Comparison of ENCODE assay signal across 21 mouse cellular contexts in the genomic region with DNA sequence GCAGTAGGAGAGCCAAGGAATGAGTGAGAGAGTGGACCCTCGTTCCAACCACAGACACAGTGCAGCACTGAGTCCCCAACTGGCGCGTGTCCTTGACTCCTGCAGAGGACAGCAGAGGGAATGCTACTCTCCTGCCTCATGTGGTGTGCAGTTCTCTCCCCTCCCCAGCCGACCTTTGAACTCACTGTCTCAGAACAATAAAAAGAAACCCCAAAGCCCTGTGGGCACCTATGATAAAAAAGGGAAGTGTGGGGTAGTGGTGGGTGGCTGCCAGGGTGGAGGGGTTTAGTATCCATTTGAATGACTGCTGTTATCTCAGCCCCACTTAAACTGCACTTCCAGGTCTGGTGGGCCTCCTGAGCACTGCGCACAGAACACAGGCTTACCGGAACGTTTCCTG. TPM values are rescaled to one million over a fixed set of nuclear protein-coding genes. Genes with fewer than 3 reads are reported as not detected.
A peak's percentile ranks its signal among the peaks of the same experiment; 100 is the strongest.
DNase-seq lines count a peak whose midpoint lies in the region; ATAC-seq lines count a peak whose summit lies in the region.
"Had no signal": no experiment of that assay in that cellular context is flagged by ENCODE, and none has a peak within 500 bp of the region (broad histone marks: within the 10 kb centered on the region; RNA-seq: fewer than 3 reads in every experiment).

No protein-coding gene starts in this region.

- H3K4me3 ChIP-seq in heart, embryonic 11.5 days (ENCODE audit: low read depth, low read length) = no peak overlapping the region
- H3K4me3 ChIP-seq: hindbrain, embryonic 12.5 days; layer of hippocampus, adult 2 months; left cerebral cortex, adult 2 months; limb, embryonic 13.5 days; neural tube, embryonic 12.5 days had no signal

- no peak overlapping the region; the same call in 1 of the 2 replicates for H3K4me2 ChIP-seq in heart, embryonic 11.5 days
- H3K4me2 ChIP-seq: hindbrain, embryonic 12.5 days; limb, embryonic 13.5 days; neural tube, embryonic 12.5 days had no signal

- no peak for DNase-seq in heart, adult 18-20 months
- DNase-seq in lung, postnatal 10 days = peak; percentile 6
- DNase-seq in lung, postnatal 36 days = no peak
- peak; percentile 53 for DNase-seq in yolk sac, embryonic 10.5 days (ENCODE audit: low spot score)
- no peak for DNase-seq in kidney, postnatal 14 days
- no peak for DNase-seq in right cerebral cortex, adult 18-20 months
- DNase-seq: adrenal gland, adult 8-10 months; cerebellum, adult 8-10 months; gastrocnemius, postnatal 10 days; kidney, adult 9 months; spleen, adult 18-20 months; thymus, postnatal 4 days had no signal

- no peaks in the 10 kb centered on the region for H3K36me3 ChIP-seq in heart, embryonic 11.5 days (ENCODE audit: control insufficient read depth, insufficient read depth, low read length)
- H3K36me3 ChIP-seq: hindbrain, embryonic 12.5 days; neural tube, embryonic 12.5 days had no signal

- WGBS in heart, embryonic 11.5 days (ENCODE audit: insufficient replicate concordance) = 45% methylated on average over 7 of the region's 7 CpGs

- H3K9ac ChIP-seq in heart, embryonic 11.5 days (ENCODE audit: low read depth, low read length) = no peak overlapping the region
- H3K9ac ChIP-seq: hindbrain, embryonic 12.5 days; limb, embryonic 13.5 days; neural tube, embryonic 12.5 days had no signal

- H3K9me3 ChIP-seq in heart, embryonic 11.5 days (replicated peaks; ENCODE audit: control insufficient read depth, low read length) = no peaks in the 10 kb centered on the region
- H3K9me3 ChIP-seq: hindbrain, embryonic 12.5 days; limb, embryonic 13.5 days; neural tube, embryonic 12.5 days had no signal

- ATAC-seq in heart, embryonic 11.5 days (replicated peaks; ENCODE audit: insufficient number of reproducible peaks, low FRiP score, low TSS enrichment) = no peak
- ATAC-seq in common myeloid progenitor, adult 5-6 weeks (replicated peaks; ENCODE audit: low read depth, poor library complexity, severe bottlenecking) = peak; percentile 22
- ATAC-seq: forebrain, embryonic 14.5 days had no signal

- no peaks in the 10 kb centered on the region for H3K27me3 ChIP-seq in heart, embryonic 11.5 days (ENCODE audit: control insufficient read depth, insufficient read depth, low read length)
- H3K27me3 ChIP-seq: hindbrain, embryonic 12.5 days; limb, embryonic 13.5 days; neural tube, embryonic 12.5 days had no signal

- peaks cover 47% of the 10 kb centered on the region for H3K4me1 ChIP-seq in heart, embryonic 11.5 days (ENCODE audit: control insufficient read depth, insufficient read depth, low read length)

- peak overlapping the region; percentile 46 for H3K27ac ChIP-seq in heart, embryonic 11.5 days (ENCODE audit: low read depth, low read length)
- H3K27ac ChIP-seq: hindbrain, embryonic 12.5 days; layer of hippocampus, adult 2 months; left cerebral cortex, adult 2 months; limb, embryonic 13.5 days; neural tube, embryonic 12.5 days had no signal

RNA-seq across cellular contexts. Expression of a gene that starts 4.4 kb away (rescaled TPM):
- polyA plus RNA-seq in heart, embryonic 11.5 days (2014; fragmentation: Nextera tagmentation; extraction: Ambion mirVana) = 8.9 and 10.5 TPM in 2 replicates
- total RNA-seq in heart, adult 18-20 months (2021) = 10 to 100 TPM; 15.5 to 16.2 TPM
- 10.3 and 17.7 TPM in 2 replicates for total RNA-seq in common myeloid progenitor, adult 5-6 weeks (2017)

RNA-seq across cellular contexts. Expression of a gene that starts 26.1 kb away (rescaled TPM):
- polyA plus RNA-seq in heart, embryonic 11.5 days (2014; fragmentation: Nextera tagmentation; extraction: Ambion mirVana) = 32.8 and 34.0 TPM in 2 replicates
- under 1 TPM; 0.25 to 0.69 TPM for total RNA-seq in heart, adult 18-20 months (2021)
- total RNA-seq in common myeloid progenitor, adult 5-6 weeks (2017) = 35.8 and 48.2 TPM in 2 replicates

RNA-seq across cellular contexts. Expression of a gene that starts 26.3 kb away (rescaled TPM):
- 102 and 113 TPM in 2 replicates for polyA plus RNA-seq in heart, embryonic 11.5 days (2014; fragmentation: Nextera tagmentation; extraction: Ambion mirVana)
- total RNA-seq in heart, adult 18-20 months (2021) = 10 to 100 TPM; 70.9 to 92.4 TPM
- 64.4 and 73.8 TPM in 2 replicates for total RNA-seq in common myeloid progenitor, adult 5-6 weeks (2017)

RNA-seq across cellular contexts. Expression of a gene that starts 31.2 kb away (rescaled TPM):
- 0.66 and 0.83 TPM in 2 replicates for polyA plus RNA-seq in heart, embryonic 11.5 days (2014; fragmentation: Nextera tagmentation; extraction: Ambion mirVana)
- under 1 TPM; 0.42 to 0.49 TPM for total RNA-seq in heart, adult 18-20 months (2021)
- total RNA-seq in common myeloid progenitor, adult 5-6 weeks (2017) = 0.05 TPM in 1 of 2 replicates, not detected in the other
- total RNA-seq: megakaryocyte progenitor cell, adult 5-6 weeks had no signal

RNA-seq across cellular contexts. Expression of a gene that starts 45.7 kb away (rescaled TPM):
- 91.7 and 95.2 TPM in 2 replicates for polyA plus RNA-seq in heart, embryonic 11.5 days (2014; fragmentation: Nextera tagmentation; extraction: Ambion mirVana)
- total RNA-seq in heart, adult 18-20 months (2021) = 10 to 100 TPM; 62.1 to 63.3 TPM
- 76.5 and 87.6 TPM in 2 replicates for total RNA-seq in common myeloid progenitor, adult 5-6 weeks (2017)

Comparison
In these comparisons a context has a peak if more than half of its experiments do, and no peak if none do; other contexts are left out.
1. DNase-seq: peak in lung, postnatal 10 days (single experiment) and yolk sac, embryonic 10.5 days (single experiment); none in heart, adult 18-20 months (0 of 2), lung, postnatal 36 days (single experiment), kidney, postnatal 14 days (single experiment) and right cerebral cortex, adult 18-20 months (single experiment).
2. RNA of a gene that starts 26.1 kb away (total RNA-seq): 35.8 to 48.2 TPM in common myeloid progenitor, adult 5-6 weeks; 0.25 to 0.69 TPM in heart, adult 18-20 months; every median in the first group is over 10 times any median in the second.